Mouse (Mus musculus): ENCODE data around the gene Abtb2.

DNA sequence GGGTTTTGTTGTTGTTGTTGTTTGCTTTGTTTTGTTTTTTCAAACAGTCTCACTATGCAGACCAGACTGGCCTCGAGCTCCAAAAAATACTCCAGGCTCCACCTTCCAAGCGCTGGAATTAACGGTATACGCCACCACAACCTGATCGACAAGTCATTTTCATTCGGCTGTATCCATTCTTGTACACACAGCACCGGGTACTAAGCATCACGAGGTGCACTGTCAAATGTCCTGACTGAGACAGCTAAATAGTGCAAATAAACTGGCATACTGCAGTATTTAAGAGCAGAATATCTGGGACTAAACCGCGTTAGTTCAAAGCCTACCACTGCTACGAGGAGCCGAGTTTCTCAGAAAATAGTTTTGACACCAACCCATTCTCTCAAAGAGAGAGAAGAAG lies 194.3 kb downstream of the Abtb2 start:
- TF ChIP-seq POLR2AphosphoS5 (IDR thresholded peaks at IDR 0.05; ENCODE audit: insufficient replicate concordance, low read depth, low read length) (no peak), CTCF (IDR thresholded peaks at IDR 0.05; ENCODE audit: low read depth, low read length) (no peak)
